Mouse (Mus musculus): Measurements from ENCODE around the gene Ptprs.
"Not testable (repeated sequence)": the region's sequence is repeated elsewhere in the genome, so short reads cannot be mapped to it uniquely, and the experiment has no call there.

Ptprs gene

GRCm38 (mm10) chr17:56476402-56476752, at the start of gene Ptprs:
Ptprs (minus strand) TSS chr17:56476483.
- peak; percentile 47 for DNase-seq (ENCODE audit: low read depth)

DNA sequence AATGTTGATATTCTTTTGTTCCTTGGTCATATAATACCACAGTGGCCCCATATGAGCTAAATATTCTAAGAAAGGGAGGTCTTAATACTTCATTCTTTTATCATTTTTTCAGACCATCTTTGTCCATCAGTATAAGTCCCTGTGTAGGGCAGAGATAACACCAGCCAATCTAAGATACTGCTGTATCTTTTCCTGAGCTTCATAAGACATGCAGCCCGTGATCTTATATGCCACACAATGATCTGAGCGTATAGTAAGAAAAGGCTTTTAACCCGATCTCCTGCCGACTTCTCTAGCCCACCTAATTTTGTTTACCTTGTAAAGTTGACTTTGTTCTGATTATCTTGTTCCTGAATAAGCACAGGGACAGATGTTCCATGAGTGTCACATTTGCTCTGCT, 48.7 kb upstream of the Ptprs start:
- DNase-seq (ENCODE audit: low read depth): no peak

GRCm38 (mm10) chr17:56522744-56523143, 46.5 kb upstream of the Ptprs start:
- no peak for DNase-seq (ENCODE audit: low read depth)

DNA sequence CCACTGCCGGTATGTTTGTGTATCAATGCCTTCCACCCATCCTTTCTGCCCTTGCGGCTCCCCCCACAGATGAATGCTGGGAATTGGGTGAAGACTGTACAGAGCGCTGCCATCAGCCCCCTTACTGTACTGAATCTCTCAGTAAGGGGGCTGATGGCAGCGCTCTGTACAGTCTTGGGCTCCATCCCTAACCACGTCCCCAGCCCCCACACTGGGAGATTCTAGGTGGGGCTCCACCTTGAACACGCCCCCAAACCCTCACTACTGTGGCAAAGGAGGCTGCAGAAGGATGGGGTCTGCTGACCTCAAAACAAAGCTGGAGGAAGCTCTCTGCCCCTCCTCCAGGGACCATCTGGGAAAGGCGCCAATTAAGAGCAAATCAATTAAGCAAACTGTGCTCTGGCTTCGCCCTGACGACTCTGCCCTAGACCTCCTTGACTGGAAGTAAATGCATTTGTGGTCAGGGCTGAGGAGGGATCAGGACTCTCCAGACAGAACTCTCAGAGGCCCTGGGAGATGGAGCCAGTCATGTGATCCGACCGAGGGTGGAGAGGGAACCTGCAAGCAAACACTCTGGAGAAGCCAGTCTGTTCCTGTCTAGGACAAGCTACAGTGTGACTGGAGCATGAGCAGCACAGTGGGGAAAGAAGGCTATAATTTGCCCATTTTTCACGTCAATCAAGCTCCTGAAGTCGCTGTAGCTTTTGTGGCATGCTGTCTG, 39.6 kb upstream of the Ptprs start:
- no peak for DNase-seq (ENCODE audit: low read depth)

DNA sequence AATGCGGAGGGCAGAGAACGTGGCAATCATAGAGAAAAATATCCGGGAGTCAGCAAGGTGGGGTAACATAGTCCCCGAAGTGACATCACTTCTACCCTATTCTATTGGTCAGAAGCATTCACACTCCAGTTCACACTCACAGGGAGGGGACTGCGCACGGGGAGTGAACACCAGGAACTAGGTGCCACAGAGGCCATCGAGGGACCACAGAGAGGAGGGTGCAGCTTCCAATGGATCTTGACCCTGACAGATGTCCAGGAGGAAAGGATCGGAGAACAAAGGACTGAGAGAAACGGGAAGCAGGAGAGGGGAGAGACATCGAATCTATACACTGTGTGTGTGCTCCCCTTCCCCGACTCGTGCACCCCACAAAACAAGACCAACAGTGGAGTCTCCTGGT, 38.6 kb upstream of the Ptprs start:
- DNase-seq (ENCODE audit: low read depth): no peak

DNA sequence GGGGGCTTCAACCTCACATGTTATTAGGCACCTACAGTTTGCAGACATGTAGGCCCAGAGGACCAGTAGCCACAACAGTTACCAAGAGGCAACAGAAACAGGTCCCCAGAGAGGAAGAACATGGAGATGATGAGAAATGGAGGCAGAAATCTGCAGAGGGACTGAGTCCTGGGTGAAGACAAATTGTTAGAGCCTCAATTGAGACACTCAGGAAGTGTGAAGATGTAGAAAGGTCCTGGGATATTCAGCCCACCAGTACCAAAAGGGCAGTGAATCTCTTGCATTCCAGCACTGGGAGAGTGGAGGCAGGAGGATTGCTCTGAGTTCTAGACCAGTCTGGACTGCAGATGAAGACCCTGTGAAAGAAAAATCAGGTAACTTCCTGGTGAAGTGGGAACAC, 38.0 kb upstream of the Ptprs start:
- no peak for DNase-seq (ENCODE audit: low read depth)

GRCm38 (mm10) chr17:56512310-56512709, 36.0 kb upstream of the Ptprs start, which contains the start of gene Znrf4:
Znrf4 (minus strand) TSS chr17:56512431.
- no peak for DNase-seq (ENCODE audit: low read depth)

DNA sequence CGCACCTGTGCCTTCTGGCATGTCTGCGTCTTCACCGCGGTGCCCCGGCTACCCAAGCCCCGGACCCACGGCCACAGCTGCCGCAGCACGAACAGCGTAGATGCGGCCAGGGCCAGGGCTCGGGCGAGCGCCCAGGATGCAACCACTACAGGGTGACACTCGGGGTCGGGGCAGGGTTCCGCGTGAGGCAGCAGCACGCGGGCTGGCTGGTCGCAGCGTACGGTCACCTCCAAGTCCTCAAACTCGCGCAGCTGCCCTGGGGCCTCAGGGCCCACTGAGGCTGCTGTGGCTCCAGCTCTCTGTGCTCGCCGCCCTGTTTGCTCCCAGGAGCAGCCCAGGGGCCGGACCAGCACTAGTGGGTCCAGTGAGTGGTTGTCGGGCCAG, 35.4 kb upstream of the Ptprs start:
- DNase-seq (ENCODE audit: low read depth): no peak

DNA sequence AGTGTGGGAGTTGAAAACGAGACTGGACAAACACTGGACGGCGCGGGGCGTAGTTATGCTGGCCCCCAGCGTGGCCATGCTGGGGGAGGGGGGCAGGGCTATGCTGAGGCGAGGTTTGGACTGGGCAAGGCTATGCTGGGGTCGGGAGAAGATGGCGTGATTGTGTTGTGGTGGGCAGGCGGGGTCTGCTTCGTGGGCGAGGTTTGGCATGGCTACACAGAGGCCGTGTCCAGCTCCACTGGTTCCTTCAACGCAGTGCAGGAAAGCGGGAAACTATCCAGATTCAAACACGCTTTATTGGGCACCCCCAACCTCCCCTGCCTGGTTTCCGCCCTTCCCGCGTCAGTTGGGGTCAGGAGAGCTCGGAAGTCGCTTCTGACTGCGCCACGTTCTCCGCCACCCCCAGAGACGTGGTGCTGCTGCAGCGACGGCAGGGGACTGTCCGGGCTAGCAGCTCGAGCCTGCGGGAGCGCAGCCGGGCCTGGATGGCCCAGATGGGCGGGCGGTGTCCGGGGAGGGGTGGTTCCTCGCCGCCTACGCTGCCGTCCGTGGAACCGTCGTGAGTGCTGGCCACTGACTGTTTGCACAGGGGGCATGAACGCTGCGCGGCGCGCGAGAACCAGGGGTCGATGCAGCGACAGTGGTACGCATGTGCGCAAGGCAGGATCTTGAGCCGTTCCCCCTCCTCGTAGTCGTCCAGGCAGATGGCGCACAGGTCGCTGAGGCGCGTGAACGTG, 34.9 kb upstream of the Ptprs start:
- no peak for DNase-seq (ENCODE audit: low read depth)

DNA sequence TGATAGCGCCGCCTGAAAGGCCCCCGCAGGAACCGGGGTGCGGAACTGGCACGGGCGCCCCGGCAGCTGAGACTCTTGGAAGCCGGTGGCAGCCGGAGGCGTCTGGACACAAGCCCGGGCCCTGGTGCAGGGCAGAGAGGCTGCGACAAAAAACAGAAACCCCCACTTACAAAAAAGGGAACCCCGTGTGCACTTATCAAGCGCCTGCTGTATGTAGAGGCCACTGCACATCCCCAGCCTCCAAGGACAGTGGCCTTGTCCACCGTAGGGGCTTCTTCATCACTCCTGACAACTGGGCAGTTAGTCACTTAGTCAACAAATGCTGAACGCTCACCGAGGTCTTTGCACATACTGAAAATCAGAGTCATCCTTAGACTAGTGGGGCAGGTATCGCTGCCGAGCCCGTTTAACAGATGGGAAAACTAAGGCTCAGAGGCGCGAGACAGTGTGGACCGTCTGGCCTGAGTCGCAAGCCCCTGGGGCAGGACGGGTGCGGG, 34.2 kb upstream of the Ptprs start:
- DNase-seq (ENCODE audit: low read depth): no peak

GRCm38 (mm10) chr17:56509707-56510472, 33.6 kb upstream of the Ptprs start:
- no peak for DNase-seq (ENCODE audit: low read depth)

DNA sequence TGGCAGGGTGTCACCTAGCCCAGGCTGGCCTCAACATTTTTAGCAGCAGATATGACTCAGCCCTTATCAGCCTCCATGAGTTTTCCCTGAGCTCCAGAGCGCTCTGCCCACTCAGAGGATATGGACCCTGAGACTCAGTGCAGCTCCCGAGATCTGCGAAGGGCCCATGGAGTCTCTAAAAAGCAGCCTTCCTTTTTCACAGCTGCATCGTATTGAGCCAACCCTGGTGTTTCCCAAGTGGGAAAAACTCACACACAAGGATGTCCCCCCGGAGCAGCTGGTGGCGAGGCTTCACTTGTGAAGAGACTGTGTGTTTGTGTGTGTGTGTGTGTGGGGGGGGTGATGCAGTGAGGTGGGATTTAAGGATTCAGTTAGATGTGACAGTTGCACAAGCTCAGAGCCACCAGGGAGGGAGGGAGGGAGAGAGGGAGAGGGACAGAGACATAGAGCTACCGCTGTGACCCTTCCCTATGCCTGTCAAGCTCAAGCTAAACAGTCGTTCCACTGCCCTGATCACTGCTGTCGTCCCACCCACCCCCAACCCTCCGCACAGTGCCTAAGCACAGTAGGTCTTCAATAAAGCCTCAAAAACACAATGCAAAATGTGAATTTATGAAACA, 32.8 kb upstream of the Ptprs start:
- no peak for DNase-seq (ENCODE audit: low read depth)

DNA sequence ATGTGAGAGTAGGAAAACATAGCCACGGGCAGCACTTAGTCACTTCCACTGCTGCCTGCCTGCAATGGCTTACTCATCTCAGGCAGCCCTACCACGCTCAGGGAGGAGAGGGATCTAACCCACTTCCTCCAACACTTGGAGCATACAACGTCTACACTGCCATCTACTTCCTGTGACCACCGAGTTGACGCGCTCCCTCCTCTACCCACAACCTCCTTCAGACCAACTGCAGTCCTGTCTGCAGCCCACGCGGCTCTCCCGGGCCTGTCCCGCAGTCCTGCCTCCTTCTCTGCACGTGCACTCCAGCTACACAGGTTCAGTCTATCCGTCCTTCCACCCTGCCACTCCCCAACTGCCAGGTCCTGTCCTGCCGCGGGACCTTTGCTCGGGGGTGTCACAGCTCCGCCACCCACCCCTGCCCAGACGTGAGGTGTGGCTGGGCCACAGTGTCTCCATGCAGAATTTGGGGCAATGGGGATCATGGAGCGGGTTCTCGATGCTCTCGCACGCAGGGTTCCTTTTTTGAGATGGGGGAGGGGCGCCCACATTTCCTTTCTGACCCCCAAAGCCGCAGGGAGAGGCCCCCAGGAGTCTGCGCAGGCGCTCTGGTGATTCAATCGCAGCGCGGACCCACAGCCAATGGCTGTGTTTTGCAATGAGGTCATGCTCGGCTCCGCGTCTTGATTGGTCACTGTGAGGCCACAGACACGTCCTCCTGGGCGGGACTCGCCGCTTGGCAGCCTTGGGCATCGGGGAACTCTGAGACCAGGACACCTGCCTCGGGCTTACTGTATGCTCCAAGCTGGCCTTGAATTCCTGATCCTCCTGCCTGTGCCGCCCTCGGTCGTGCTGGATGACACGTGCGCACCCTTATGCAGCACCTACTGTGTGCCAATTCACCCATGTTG, 31.1 kb upstream of the Ptprs start:
- peak; percentile 87 for DNase-seq (ENCODE audit: low read depth)

DNA sequence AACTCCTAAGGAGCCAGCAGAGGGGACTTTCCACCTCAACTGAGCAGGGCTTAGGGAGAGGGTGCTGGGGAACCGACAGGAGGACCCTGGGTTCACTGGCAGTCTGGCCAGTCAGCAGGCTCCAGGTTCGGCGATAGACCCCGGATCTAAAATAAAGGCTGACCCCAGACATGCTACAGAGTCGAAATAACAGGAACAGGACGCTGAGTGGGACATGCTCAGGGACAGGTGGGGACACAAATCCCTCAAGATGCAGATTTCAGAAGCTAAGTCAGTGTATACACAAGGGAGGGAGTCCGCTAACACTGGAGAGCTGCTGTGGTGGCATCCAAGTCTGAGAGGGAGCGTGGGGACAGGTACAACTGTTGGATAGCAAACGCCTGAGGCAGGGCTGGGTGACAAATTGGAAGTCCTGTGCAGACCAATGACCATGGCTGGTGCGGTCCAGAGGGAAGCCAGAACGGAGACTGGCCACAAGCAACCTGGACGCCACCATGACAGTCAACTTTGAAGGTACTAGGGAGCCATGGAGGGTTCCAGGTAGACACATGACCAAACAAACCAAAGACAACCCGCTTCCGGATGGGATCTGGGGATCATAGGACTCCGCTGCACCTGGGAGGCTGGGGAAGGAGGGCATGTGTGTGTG, 30.3 kb upstream of the Ptprs start:
- DNase-seq (ENCODE audit: low read depth): no peak

DNA sequence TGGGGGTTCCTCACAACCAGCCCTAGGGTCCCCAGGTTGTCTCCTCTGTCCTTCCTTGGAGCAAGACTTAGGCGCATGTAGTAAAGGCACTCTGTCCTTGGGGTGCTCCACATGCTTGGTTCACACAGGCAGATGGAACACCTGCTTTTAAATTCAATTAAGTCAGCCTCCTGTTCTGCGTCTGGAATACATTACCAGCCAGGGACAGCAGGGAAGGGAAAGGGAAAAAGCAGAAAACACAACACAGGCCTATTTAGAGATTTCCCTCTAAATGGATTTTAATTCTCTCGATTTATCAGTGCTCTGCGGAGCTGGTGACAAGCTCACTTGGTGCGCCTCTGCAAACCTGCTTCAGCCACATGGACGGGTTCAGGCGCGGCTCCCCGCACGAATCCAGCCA, 29.1 kb upstream of the Ptprs start:
- no peak for DNase-seq (ENCODE audit: low read depth)

DNA sequence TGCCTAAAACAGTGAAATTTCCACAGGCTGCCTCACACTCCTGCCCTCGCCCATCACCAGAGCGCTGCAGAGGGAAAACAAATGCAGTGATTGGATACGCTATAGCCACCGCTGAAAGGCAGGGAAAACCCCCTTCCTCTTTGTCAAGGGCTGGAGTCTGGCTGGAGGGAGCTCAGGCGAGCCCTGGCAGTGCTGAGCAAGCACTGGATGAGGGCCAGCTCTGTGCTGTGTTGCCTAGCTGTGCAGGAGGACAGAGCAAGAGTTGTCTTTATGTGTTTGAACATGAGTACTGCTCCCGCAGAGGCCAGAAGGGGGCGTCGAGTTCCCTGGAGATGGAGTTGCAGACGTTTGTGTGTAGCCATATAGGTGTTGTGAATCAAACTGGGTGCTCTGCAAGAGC, 26.2 kb upstream of the Ptprs start:
- DNase-seq (ENCODE audit: low read depth): no peak

DNA sequence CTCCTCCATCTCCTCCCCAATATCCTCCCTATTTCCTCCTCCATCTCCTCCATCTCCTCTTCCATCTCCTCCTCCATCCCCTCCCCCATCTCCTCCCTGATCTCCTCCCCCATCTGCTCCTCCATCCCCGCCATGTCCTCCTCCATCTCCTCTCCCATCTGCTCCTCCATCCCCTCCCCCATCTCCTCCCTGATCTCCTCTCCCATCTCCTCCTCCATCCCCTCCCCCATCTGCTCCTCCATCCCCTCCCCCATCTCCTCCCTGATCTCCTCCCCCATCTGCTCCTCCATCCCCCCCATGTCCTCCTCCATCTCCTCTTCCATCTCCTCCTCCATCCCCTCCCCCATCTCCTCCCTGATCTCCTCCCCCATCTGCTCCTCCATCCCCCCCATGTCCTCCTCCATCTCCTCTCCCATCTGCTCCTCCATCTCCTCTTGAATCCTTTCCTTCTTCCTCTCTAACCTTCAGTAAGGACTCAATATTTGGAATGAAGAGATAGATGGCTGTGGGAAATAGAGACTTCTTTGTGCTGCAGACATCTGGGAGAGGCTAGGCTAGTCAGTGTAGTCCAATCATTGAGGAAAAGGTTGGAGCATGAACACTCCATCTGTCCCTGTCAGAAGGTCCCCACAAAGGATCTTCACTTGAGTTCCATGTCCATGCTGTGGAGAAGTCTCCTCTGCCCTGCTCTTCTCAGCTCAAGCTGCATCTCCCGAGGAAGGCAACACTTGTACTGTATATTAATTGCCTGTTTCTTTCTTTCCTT, 25.5 kb upstream of the Ptprs start:
- not testable (repeated sequence) for DNase-seq (ENCODE audit: low read depth)

GRCm38 (mm10) chr17:56499229-56499628, 22.9 kb upstream of the Ptprs start:
- no peak for DNase-seq (ENCODE audit: low read depth)

DNA sequence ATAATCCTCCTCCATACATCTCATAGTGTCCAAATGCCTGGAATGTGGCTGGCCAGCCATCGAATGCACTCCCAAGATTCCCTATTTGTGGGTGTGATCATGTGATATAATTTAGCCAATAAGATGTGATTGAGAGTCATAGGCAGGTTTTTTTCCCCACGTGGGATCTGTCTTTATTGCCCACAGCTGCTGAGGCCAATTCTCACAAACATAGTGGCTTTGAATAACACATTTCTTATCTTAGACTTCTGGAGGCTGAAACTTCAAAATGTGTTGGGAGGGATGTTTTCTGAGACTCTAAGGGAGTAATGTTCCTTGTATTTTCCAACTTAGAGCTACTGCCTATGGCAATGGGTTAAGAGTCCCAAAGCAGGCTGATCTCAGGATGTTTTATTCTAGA, 18.2 kb upstream of the Ptprs start:
- no peak for DNase-seq (ENCODE audit: low read depth)

- DNase-seq (ENCODE audit: low read depth): no peak
Observed at GRCm38 (mm10) chr17:56493841-56494240, 17.6 kb upstream of the Ptprs start.

All from c-Kit-positive CD71-positive TER-119-negative erythroid progenitor cells, embryonic 14.5 days (primary cell).